10 mouse cellular contexts compared by ENCODE assay signal in the genomic region with DNA sequence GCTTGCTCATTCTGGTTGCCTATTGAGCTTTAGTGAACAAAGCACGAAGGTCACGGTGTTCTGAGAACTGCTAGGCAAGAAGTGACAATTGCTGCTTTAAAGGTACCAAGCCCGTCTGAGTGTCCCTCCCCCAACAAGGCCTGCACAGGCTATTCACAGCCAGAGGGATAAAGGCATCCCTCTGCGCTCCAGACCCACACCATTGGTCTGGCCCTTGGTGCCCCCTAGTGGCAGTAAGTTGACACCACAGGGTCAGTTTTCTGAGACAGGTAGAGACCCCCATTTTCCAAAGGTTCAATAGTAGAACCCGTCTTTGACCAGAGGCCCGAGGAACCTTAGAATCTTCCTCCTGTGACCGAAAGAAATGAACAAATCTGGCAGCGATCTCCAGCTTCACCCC. TPM values are rescaled to one million over a fixed set of nuclear protein-coding genes. Genes with fewer than 3 reads are reported as not detected.
DNase-seq lines count a peak whose midpoint lies in the region; ATAC-seq lines count a peak whose summit lies in the region.
"Had no signal": no experiment of that assay in that cellular context is flagged by ENCODE, and none has a peak within 500 bp of the region (broad histone marks: within the 10 kb centered on the region; RNA-seq: fewer than 3 reads in every experiment).

No protein-coding gene starts in this region.

- no peak overlapping the region for H3K4me3 ChIP-seq in hindbrain, embryonic 10.5 days
- no peak overlapping the region for H3K4me3 ChIP-seq in hindbrain, embryonic 13.5 days

- H3K4me2 ChIP-seq in hindbrain, embryonic 13.5 days: no peak overlapping the region

- H3K9ac ChIP-seq in hindbrain, embryonic 13.5 days: no peak overlapping the region

- no peaks in the 10 kb centered on the region for H3K36me3 ChIP-seq in hindbrain, embryonic 10.5 days
- no peaks in the 10 kb centered on the region for H3K36me3 ChIP-seq in hindbrain, embryonic 13.5 days

- peak; percentile 28 for DNase-seq in hindbrain, embryonic 10.5 days (ENCODE audit: low spot score)
- peak; percentile 33 for DNase-seq in adrenal gland, postnatal 25 days
- DNase-seq in induced T-regulatory cell, adult 2 months (ENCODE audit: low read depth): peak; percentile 26
- peak; percentile 12 for DNase-seq in mesoderm, embryonic 11.5 days (ENCODE audit: low read depth, low spot score)

- no peaks in the 10 kb centered on the region for H3K9me3 ChIP-seq in hindbrain, embryonic 10.5 days
- H3K9me3 ChIP-seq in hindbrain, embryonic 13.5 days: no peaks in the 10 kb centered on the region

- peaks cover 7% of the 10 kb centered on the region; the same call in 1 of the 2 replicates for H3K4me1 ChIP-seq in hindbrain, embryonic 10.5 days (replicated peaks)
- H3K4me1 ChIP-seq in hindbrain, embryonic 13.5 days (replicated peaks): no peaks in the 10 kb centered on the region

- H3K27me3 ChIP-seq in hindbrain, embryonic 10.5 days (ENCODE audit: insufficient read depth, poor library complexity, severe bottlenecking): no peaks in the 10 kb centered on the region
- H3K27me3 ChIP-seq in hindbrain, embryonic 13.5 days: no peaks in the 10 kb centered on the region

- 45% methylated on average over 8 of the region's 8 CpGs for WGBS in hindbrain, embryonic 10.5 days
- 51% methylated on average over 8 of the region's 8 CpGs for WGBS in hindbrain, embryonic 13.5 days

- no peak overlapping the region for H3K27ac ChIP-seq in hindbrain, embryonic 10.5 days
- H3K27ac ChIP-seq in hindbrain, embryonic 13.5 days: no peak overlapping the region

- ATAC-seq in hindbrain, embryonic 13.5 days (ENCODE audit: low FRiP score): no peak
- ATAC-seq in CD4-positive, CD25-positive, alpha-beta regulatory T cell, adult 4 months: peak; percentile 45
- ATAC-seq in erythroid progenitor cell, adult 5-6 weeks (replicated peaks; ENCODE audit: low FRiP score, poor library complexity, severe bottlenecking): no peak
- ATAC-seq in erythroblast, adult 5-6 weeks (replicated peaks; ENCODE audit: low FRiP score, poor library complexity, severe bottlenecking): no peak

RNA-seq across cellular contexts. Expression of a gene that starts 14.3 kb away (rescaled TPM):
- not detected in 2 replicates for polyA plus RNA-seq in hindbrain, embryonic 10.5 days (2016; fragmentation: Nextera tagmentation; extraction: Ambion mirVana)
- polyA plus RNA-seq in hindbrain, embryonic 13.5 days (2015; fragmentation: Nextera tagmentation; extraction: Ambion mirVana): not detected in 2 replicates
- under 1 TPM in 1 of 2 experiments, not detected in 1; 0.26 TPM for polyA plus RNA-seq in CD4-positive, CD25-positive, alpha-beta regulatory T cell, adult 4 months (2017; shearing (Covaris generic))
- 0.12 and 0.24 TPM in 2 replicates for total RNA-seq in adrenal gland, postnatal 25 days (2021)
- total RNA-seq in erythroid progenitor cell, adult 5-6 weeks (2015; ENCODE audit: low replicate concordance): not detected in 2 replicates
- not detected in 2 replicates for total RNA-seq in erythroid progenitor cell, adult 5-6 weeks (2017; ENCODE audit: low replicate concordance)
- not detected in 2 replicates for total RNA-seq in erythroblast, adult 5-6 weeks (2015; ENCODE audit: low replicate concordance)
- not detected in 2 replicates for total RNA-seq in erythroblast, adult 5-6 weeks (2017; ENCODE audit: low replicate concordance)
- total RNA-seq: layer of hippocampus, postnatal 14 days; neutrophil, adult 5-6 weeks had no signal

RNA-seq across cellular contexts. Expression of a gene that starts 16.4 kb away (rescaled TPM):
- polyA plus RNA-seq in hindbrain, embryonic 10.5 days (2016; fragmentation: Nextera tagmentation; extraction: Ambion mirVana): not detected in 2 replicates
- polyA plus RNA-seq in hindbrain, embryonic 13.5 days (2015; fragmentation: Nextera tagmentation; extraction: Ambion mirVana): not detected in 2 replicates
- polyA plus RNA-seq in CD4-positive, CD25-positive, alpha-beta regulatory T cell, adult 4 months (2017; shearing (Covaris generic)): 1 to 10 TPM; 1.8 to 4.8 TPM
- total RNA-seq in adrenal gland, postnatal 25 days (2021): not detected in 2 replicates
- not detected in 2 replicates for total RNA-seq in erythroid progenitor cell, adult 5-6 weeks (2015; ENCODE audit: low replicate concordance)
- total RNA-seq in erythroid progenitor cell, adult 5-6 weeks (2017; ENCODE audit: low replicate concordance): not detected in 2 replicates
- not detected in 2 replicates for total RNA-seq in erythroblast, adult 5-6 weeks (2015; ENCODE audit: low replicate concordance)
- not detected in 2 replicates for total RNA-seq in erythroblast, adult 5-6 weeks (2017; ENCODE audit: low replicate concordance)
- total RNA-seq: neutrophil, adult 5-6 weeks had no signal

RNA-seq across cellular contexts. Expression of a gene that starts 40.2 kb away (rescaled TPM):
- polyA plus RNA-seq in hindbrain, embryonic 10.5 days (2016; fragmentation: Nextera tagmentation; extraction: Ambion mirVana): not detected in 2 replicates
- polyA plus RNA-seq in hindbrain, embryonic 13.5 days (2015; fragmentation: Nextera tagmentation; extraction: Ambion mirVana): not detected in 2 replicates
- not detected for polyA plus RNA-seq in CD4-positive, CD25-positive, alpha-beta regulatory T cell, adult 4 months (2017; shearing (Covaris generic))
- not detected in 2 replicates for total RNA-seq in adrenal gland, postnatal 25 days (2021)
- not detected in 2 replicates for total RNA-seq in erythroid progenitor cell, adult 5-6 weeks (2015; ENCODE audit: low replicate concordance)
- not detected in 2 replicates for total RNA-seq in erythroid progenitor cell, adult 5-6 weeks (2017; ENCODE audit: low replicate concordance)
- total RNA-seq in erythroblast, adult 5-6 weeks (2015; ENCODE audit: low replicate concordance): not detected in 2 replicates
- not detected in 2 replicates for total RNA-seq in erythroblast, adult 5-6 weeks (2017; ENCODE audit: low replicate concordance)
- total RNA-seq: layer of hippocampus, postnatal 14 days had no signal
